Mouse (Mus musculus): ENCODE results near the gene Maml1.

Gene Maml1

GRCm38 (mm10) chr11:50223783-50224662 lies 68.1 kb downstream of the Maml1 start:
- DNase-seq (ENCODE audit: low read depth in 1 of 2, low spot score in 2 of 2), result no peak

- DNase-seq (ENCODE audit: low read depth in 1 of 2, low spot score in 2 of 2), result no peak
These were observed 69.4 kb downstream of the Maml1 start for GRCm38 (mm10) chr11:50222559-50223276.

DNA sequence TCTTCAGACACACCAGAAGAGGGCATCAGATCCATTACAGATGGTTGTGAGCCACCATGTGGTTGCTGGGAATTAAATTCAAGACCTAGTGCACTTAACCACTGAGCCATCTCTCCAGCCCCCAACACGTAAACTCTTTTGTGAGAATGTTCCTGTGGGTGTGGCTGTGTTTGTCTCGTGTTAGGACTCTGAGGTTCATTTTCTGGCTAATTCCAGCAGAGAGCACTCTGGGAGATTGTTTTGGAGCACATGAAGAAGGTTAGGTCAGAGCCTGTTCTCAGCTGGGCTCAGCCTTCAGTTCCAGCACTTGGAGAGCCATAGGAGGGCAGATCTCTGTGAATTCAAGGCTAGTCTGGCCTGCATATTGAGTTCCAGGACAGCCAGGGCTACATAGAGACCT lies 72.3 kb downstream of the Maml1 start:
- no peak for DNase-seq (ENCODE audit: low read depth in 1 of 2, low spot score in 2 of 2)

DNA sequence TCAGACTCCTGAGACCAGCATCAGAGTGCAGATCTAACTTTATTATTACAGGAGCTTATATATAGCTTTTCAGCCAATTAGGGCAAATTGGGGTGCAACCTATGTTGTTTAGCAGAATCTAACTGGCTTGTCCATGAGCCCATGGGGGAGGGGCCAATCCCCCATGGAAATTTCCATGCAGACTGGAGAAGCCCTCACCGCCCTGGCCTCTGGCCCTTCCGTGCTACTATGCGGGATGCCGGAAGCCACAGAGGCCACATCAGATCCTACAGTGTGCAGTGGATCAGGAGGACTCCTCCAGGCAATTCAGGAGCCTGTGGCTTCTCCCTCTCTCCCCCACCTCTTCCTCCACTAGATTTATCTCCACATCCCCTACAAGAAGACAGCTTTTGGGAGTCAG lies 74.3 kb downstream of the Maml1 start:
- no peak for DNase-seq (ENCODE audit: low read depth in 1 of 2, low spot score in 2 of 2)

GRCm38 (mm10) chr11:50216724-50217366 lies 75.3 kb downstream of the Maml1 start:
- no peak for DNase-seq (ENCODE audit: low read depth in 1 of 2, low spot score in 2 of 2)

DNA sequence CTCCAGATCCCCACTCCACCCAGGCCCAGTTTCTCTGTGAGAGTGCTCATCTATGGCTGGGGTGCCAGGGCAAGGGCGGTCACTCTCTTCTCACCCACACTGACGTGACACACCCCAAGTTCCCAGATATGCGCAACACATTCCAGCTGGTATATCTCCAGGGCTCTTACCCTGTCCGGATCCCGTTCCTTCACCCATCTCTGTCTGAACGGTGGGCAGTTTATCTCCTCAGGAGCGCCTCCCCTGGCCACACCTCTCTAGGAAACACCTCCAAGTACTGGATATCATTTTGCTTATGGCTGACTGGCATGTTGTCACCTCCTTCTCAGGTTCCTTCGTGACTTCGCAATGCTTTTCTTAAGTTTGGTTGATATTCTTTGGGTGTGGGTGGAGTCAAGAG lies 76.5 kb downstream of the Maml1 start:
- no peak for DNase-seq (ENCODE audit: low read depth in 1 of 2, low spot score in 2 of 2)

GRCm38 (mm10) chr11:50214631-50215030 lies 77.5 kb downstream of the Maml1 start:
- DNase-seq (ENCODE audit: low read depth in 1 of 2, low spot score in 2 of 2), result no peak

- peak; percentile 66 to 82 for DNase-seq (ENCODE audit: low read depth in 1 of 2, low spot score in 2 of 2)
These were observed 79.0 kb downstream of the Maml1 start for GRCm38 (mm10) chr11:50212848-50213758.

DNA sequence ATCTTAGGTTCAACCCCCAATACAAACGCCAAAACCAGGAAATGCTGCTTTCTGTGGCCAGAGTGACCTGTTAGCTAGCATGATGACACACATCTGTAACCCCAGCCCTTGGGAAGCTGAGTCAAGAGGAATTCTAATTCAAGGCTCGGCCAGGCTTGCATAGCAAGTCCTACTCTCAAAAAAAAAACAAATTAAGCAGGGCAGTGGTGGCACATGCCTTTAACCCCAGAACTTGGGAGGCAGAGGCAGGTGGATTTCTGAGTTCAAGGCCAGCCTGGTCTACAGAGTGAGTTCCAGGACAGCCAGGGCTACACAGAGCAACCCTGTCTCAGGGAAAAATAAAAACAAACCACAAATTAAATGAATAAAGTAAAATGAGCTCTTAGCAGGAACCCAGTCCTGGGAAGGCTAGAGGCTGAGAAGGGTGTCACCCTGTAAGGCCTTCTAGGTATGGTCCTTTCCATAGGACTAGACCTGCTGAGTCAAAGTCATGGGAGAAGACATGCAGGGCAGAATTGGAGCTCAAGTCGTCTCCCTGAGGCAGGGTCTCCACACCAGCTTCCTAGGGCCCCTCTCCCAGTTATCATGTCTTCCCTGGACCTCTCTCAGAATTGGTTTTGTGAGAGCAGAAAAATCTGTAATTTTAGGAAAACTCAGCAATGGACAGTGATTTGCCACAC lies 79.9 kb downstream of the Maml1 start:
- no peak for DNase-seq (ENCODE audit: low read depth in 1 of 2, low spot score in 2 of 2)

- no peak for DNase-seq (ENCODE audit: low read depth in 1 of 2, low spot score in 2 of 2)
These were observed 80.6 kb downstream of the Maml1 start for GRCm38 (mm10) chr11:50211322-50212059.

GRCm38 (mm10) chr11:50210505-50211151 lies 81.5 kb downstream of the Maml1 start, which contains the start of the genes Sqstm1 and Mgat4b:
Gene Sqstm1 (minus strand): TSS chr11:50210827.
Gene Mgat4b (plus strand): TSS chr11:50210890.
- DNase-seq (ENCODE audit: low read depth in 1 of 2, low spot score in 2 of 2), result peak; percentile 37 to 81

DNA sequence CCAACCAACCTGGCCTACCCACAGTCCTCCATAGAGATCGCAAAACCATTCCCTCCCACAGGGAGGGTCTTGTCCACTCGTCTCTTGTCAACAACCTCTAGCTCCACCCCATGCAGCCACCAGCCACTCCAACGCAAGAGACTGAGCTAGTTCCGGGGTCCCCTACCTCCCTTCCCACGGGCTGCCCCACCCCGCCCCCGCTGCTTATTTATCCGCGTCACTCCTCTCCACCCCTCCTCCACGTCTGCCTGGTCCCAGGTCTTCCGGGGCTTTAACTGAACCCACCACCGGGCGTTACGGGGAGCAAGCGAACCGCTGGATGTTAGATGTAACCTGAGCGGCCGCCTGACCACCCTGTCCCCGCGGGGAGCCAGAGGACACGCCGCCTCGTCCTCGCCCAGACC lies 82.0 kb downstream of the Maml1 start:
- DNase-seq (ENCODE audit: low read depth in 1 of 2, low spot score in 2 of 2), result peak; percentile 73 to 79

GRCm38 (mm10) chr11:50208039-50208438 lies 84.1 kb downstream of the Maml1 start:
- no peak for DNase-seq (ENCODE audit: low read depth in 1 of 2, low spot score in 2 of 2)

DNA sequence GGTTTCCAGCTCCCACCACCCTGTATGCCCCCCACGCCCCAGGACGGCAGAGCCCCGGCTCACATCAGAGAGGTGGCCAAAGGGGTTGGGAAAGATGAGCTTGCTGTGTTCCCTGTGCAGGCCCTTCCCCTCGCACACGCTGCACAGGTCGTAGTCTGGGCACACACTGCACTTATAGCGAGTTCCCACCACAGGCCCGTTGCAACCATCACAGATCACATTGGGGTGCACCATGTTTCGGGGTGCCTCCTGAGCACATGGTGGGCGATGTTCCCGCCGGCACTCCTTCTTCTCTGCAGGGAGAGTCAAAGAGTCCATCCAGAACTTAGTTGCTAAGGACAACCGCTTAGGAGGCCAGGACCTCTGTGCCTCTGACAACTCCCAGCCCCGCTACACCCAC lies 84.8 kb downstream of the Maml1 start:
- no peak for DNase-seq (ENCODE audit: low read depth in 1 of 2, low spot score in 2 of 2)

DNA sequence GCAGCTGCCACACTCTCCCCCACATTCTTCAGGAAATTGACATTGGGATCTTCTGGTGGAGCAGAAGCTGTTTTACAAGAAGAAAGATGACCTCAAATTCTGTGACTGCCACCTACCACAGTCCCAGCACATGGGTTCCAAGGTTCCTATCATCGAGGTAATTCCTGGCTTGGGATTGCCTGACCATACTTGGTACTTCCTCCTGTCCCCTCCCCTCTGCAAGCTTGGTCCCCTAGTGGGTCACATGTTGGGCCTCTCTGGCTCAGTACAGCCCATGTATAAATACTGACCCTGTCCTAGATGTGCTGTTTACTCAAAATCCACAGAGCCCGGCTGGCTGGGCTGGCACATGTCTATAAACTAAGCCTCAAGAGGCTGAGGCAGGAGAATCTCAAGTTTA lies 86.1 kb downstream of the Maml1 start:
- DNase-seq (ENCODE audit: low read depth in 1 of 2, low spot score in 2 of 2), result no peak

Measured in monocyte, adult 2 months (primary cell).